Mouse (Mus musculus): ENCODE measurements around the gene Fam219b.

- TF ChIP-seq POLR2AphosphoS2 (IDR thresholded peaks at IDR 0.05; ENCODE audit: insufficient read length, low read depth) (no peak), POLR2A (IDR thresholded peaks at IDR 0.05; ENCODE audit: insufficient read length, low read depth) (no peak), REST (IDR thresholded peaks at IDR 0.05; ENCODE audit: insufficient read depth, insufficient read length) (no peak), CEBPB (IDR thresholded peaks at IDR 0.05; ENCODE audit: insufficient read depth, poor library complexity, severe bottlenecking) (no peak), USF1 (IDR thresholded peaks at IDR 0.05; ENCODE audit: low read depth) (no peak), SRF (IDR thresholded peaks at IDR 0.05; ENCODE audit: control insufficient read depth, insufficient read length, low read depth) (no peak), MAX (IDR thresholded peaks at IDR 0.05; ENCODE audit: low read depth) (no peak), TCF3 (IDR thresholded peaks at IDR 0.05; ENCODE audit: insufficient read length, low read depth) (no peak)
Measured at GRCm38 (mm10) chr9:57531946-57532345, 5.4 kb upstream of the Fam219b start.
